Mouse (Mus musculus): Measurements from ENCODE around the gene Insr. TPM values are rescaled to one million over a fixed set of nuclear protein-coding genes. Genes with fewer than 3 reads are reported as not detected.

Insr gene
- total RNA-seq, 1 experiment from 2014 or later, result 14.8 TPM

DNA sequence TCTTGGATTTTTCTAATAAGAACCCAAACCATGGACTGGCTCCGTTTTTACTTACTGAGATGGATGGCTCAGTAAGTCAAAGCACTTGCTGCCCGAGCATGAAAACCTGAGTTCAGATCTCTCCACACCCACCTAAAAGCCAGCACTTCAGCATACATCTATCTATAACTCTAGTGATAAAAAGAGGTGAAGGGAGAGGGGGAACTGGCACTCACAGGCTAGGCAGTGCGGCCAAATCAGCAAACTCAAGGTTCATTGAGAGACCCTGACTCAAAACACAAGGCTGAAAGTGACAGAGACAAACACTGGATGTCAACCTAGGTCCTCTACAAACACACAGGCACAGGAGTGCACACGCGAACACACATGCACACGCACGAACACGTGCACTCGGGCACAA lies 2.2 kb downstream of the Insr start:
- no peak for ATAC-seq (replicated peaks; ENCODE audit: low read depth, poor library complexity, severe bottlenecking)

DNA sequence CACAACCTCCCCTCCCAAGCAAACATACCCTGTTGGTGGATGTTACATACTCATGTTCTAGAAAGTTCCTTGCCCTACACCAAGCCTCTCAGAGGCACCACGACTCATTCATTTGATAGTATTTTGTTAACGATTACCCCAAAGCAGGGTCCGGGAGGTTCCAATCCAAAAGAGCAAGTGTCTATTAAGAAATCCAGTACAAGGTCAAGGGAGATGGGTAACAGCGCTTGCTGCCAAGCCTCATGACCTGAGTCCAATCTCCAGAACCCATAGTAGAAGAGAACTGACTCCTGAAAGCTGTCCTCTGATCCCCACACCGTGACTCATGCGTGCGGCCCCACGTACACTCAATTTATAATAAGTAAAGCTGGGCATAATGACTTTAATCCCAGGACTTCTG lies 3.4 kb downstream of the Insr start:
- ATAC-seq (replicated peaks; ENCODE audit: low read depth, poor library complexity, severe bottlenecking), result no peak

DNA sequence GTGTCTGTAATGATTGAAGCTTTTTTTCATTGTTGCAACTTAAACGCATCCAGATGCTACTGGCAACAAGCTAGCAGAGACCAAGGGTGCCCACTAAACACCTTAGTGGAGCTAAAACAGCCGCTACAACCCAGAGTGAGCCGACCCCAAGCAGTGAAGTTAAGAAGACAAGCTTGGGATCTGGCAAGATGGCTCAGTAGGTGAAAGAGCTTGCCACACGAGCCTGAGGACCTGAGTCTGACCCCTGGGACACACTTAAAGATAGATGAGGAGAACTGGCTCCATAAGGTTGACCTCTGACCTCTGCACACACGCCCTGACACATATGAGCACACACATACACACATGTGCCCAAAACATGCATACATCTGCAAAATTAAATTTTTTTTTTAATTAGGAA lies 4.2 kb downstream of the Insr start:
- no peak for ATAC-seq (replicated peaks; ENCODE audit: low read depth, poor library complexity, severe bottlenecking)

DNA sequence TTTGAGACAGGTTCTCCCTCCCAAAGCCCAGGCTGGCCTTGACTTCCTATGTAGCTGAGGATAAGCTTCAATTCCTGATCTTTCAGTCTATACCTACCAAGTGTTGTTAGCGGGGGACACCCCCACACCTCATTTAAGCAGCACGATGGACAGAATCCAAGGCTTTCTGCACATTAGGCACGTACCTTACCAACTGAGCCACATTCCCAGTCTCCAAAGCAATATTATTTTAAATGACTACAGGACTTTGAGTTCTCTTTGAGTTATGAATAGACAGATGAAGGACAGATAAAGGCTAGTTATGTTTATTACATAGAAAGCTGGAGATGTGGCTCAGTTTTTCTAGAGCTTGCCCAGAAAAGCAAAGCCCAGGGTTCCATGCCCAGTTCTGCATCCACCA lies 5.6 kb downstream of the Insr start:
- no peak for ATAC-seq (replicated peaks; ENCODE audit: low read depth, poor library complexity, severe bottlenecking)

DNA sequence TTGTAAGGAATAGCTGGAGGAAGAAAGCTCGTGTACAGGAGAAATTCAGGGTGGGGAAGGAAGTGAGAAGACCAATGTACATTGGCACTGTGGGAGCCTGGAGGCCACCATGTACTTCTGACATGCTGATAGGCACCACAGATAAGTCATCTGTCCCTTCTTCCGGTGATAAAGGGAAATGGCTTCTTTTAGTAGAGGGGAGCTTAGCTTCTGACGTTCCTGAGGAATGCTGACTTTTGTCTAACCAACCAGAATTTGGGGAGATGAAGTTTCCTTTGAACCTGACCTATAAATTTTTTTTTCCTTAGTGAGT lies 12.0 kb downstream of the Insr start:
- ATAC-seq (replicated peaks; ENCODE audit: low read depth, poor library complexity, severe bottlenecking), result peak; percentile 60

DNA sequence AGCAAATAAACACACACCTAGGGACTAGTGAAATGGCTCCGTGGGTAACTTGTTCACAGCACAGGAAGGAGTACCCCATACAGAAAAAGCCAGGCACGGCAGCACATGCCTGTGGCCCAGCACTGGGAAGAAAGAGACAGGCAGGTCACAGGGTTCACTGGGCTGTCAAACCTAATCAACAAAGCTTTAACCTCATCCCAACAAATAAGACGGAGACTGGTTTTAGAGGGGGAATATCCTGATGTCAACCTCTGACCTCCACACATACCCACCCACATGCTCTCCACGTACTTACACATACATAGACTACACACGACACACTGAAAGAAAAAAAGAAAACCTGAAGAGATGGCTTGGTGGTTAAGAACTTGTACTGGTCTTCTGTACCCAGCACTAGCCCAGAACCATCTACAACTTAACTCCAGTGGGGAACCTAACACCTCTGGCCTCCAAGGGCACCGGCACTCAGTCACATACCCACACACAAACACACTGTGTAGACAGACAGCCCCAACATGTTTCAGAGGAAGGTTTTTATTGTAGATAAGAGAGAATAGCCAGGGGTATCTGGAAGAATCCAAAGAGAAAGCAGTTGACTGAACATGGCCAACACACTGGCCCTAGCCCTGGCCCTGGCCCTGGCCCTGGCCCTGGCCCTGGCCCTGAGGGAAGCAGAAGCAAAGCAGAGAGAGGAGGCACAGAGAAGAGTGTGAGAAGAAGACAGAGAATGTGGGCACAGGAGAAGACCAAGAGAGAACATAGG lies 12.6 kb downstream of the Insr start:
- peak; percentile 30 for ATAC-seq (replicated peaks; ENCODE audit: low read depth, poor library complexity, severe bottlenecking)

DNA sequence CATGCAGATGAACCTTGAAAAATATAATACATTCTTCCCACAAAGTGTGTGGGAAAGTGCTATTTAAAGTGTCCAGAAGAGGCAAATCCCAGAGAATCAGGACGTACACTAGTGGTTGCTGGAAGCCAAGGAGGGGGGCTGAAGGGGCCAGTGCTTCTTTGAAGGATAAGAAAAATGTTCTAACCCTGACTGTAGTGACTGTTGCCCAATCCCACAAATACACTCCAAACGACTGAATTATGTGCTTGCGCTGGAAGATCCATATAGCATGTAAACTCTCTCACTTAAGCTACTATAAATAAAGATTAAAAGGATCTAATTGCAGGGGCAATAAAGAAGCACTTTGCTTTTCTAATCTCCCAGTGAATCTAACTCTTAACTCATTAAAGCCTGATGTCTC lies 14.2 kb downstream of the Insr start:
- ATAC-seq (replicated peaks; ENCODE audit: low read depth, poor library complexity, severe bottlenecking), result no peak

DNA sequence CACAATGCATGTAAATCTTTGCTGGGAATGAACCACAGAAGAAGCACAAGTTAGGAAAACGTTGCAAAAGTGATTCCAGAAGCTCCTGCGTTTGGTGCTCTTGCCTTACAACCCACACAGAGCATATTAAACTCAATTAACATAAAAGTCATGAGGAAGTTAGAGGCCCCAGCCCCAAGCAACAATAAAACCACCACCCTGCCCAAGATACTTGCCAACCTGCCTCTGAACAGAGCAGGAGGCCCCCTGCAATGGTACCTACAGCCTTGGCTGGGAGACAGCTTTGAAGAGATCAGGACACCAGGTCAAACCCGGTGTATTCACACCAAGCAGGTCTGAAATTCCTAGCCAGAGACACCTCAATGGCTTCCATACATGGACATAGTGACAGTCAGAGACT lies 16.6 kb downstream of the Insr start:
- no peak for ATAC-seq (replicated peaks; ENCODE audit: low read depth, poor library complexity, severe bottlenecking)

DNA sequence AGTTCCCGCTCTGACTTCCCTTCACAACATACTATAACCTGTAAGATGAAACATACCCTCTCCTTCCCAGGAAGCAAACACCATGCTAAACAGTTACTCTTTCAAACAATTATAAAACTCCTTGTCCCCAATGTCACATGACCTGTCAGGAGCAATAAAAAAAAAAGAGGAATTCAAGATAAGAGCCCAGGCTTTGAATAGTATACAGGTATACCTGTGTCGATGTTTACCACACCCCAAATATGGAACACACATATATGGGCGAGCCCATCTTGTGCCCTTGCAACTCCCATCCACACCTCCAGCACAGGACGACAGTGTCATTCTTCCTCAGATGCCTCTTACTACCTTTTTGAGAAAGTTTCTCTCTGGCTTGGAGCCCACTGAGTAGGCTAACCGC lies 18.3 kb downstream of the Insr start:
- ATAC-seq (replicated peaks; ENCODE audit: low read depth, poor library complexity, severe bottlenecking), result no peak

DNA sequence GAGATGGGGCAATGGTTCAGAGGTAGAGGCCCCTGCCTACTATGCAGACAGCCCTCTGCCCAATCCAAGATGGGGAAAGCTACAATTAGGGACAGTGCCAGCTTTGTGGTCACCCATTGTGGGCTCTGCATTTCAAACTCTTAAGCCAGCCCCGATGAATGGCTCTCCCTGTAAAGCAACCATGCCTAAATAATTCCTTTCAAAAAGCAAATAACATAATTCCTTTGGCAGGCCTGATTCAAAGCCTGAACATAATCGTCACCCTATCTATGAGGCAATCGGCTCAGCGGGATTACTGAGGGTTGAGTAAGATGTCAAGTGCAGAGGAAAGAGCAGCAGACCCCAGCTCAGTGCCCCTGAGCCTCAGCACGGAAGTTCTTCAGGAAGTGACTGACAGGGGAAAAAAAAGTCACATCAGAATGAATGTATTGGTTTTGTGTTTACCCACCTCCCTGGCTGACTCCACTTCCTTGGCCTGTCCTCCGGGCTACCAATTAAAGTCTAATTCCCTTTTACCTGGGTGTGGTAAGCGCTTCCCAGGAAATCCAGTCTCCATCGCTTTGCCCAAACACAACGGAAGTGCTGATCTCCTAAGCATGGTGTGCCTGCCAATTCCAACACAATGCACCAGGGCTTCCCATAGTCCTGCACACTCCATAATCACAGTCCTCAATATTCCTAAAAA lies 19.1 kb downstream of the Insr start:
- peak; percentile 84 for ATAC-seq (replicated peaks; ENCODE audit: low read depth, poor library complexity, severe bottlenecking)

DNA sequence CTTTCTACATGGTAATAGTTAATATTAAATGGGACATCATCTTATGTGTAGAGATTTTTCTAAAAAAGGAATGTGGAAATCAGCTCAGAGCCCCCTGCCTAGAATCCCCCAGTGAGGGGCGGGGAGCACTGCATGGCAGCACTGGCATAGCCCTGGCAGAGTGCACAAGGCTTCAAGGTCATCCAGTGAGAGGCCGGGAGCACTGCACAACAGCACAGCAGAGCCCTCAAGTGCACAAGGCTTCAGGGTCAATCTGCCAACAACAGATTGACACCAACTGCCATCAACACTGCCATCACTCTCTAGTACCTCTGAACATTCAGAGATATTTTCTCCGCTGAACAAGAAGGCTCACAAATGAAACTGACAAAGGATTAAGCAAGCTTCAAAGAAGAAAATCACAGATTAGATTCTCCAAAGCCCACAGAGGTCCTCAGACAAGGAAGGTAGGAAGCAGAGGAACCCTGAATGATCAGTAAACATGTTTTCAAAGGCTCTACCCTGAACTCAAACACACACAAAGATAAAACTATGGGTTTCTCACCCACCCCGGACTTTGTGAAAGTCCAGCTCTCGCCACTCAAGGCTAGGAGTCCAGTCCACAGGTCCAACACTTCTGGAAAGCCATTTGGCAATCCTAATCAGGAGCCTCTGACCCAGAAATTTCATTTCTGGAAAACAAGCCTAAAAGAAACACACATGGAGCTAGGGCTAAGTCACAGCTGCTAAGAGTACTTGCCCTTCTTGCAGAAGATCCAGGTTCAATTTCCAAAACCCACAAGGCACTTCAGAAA lies 23.1 kb downstream of the Insr start:
- no peak for ATAC-seq (replicated peaks; ENCODE audit: low read depth, poor library complexity, severe bottlenecking)

DNA sequence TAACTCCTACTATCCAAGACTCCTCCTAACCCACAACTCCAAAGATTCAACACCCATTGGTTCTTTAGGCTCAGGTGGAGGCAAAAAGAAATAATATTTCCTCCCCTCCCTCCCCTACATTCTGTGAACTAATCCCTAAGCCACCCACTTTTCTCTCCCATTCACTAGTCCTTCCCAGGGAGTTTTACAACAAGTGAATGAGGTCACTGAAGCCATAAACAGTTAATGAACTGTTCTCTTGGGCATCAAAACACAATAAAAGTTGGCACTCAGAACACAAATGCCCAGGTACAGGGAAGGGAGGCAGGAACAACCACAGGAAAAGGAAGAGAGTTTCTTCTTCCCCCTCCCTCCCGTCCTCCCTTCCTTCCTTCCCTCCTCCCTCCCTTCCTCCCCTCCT lies 24.1 kb downstream of the Insr start:
- ATAC-seq (replicated peaks; ENCODE audit: low read depth, poor library complexity, severe bottlenecking), result no peak

DNA sequence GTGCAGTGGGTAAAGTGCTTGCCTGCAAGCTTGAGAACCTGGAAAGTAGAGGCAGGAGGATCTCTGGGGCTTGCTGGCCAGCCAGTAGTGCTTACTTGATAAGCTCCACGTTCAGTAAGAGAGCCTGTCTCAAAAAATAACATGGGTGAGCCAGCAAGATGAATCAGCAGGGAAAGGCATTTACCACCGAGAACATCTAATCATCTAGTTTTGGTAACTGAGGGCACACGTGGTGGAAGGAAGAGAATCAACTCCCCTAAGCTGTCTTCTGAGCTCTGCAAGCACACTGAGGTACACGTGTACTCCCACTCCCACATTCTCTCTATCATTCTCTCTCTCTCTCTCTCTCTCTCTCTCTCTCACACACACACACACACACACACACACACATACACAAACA lies 26.2 kb downstream of the Insr start:
- ATAC-seq (replicated peaks; ENCODE audit: low read depth, poor library complexity, severe bottlenecking), result no peak

DNA sequence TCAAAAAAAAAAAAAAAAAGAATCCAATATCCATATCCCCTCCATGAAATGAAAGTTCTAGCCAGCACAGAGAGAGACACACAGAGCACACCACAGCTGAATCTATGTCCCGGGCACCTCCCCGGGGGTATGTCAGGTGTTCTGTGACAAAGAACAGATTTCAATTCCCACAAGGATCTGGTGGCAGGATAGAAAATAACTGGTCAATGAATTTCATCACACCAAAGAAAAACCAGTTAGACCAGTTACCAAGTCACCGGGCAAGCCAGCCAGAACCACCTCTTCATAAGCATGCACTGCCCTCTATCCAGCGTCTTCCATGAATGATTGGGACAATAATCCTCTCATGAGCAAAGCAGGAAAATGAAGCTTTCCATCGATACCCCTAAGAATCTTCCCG lies 26.8 kb downstream of the Insr start:
- no peak for ATAC-seq (replicated peaks; ENCODE audit: low read depth, poor library complexity, severe bottlenecking)

DNA sequence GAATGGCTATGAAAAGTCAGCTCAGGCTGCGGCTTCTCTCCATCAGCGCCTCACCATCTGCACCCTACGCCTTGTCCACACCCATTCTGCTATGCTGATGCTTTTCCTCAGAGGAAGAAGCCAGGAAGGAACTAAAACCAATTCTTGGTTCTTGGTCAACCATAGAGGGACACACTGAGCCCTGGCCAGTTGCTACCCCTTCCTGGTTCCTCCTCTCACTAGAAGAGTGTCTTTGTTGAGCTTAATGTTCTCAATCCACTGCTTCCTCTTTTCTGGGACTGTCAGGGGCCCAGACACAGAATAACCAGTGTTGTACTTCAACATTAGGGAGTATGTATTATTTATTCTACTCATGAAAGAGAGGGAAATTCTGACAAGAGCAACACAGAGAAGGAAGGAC lies 28.3 kb downstream of the Insr start:
- ATAC-seq (replicated peaks; ENCODE audit: low read depth, poor library complexity, severe bottlenecking), result peak; percentile 85

DNA sequence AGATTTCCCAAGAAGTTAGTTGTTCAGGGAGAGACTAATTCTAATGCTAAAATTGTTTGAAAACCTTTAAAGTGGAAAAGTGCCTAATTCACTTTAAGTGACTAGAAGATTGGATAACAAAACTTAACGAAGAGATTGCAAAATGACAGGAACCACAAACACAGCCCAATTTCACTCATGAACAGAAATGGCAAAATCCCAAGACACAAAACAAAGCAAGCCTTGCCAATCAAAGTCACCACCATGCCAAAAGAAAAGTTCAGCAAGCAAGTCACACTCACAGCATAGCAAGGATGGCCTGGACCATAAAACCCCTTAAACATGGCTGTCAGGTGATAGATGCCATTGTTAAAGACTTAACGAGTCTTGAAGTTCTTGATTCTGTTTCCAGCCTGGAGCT lies 29.5 kb downstream of the Insr start:
- no peak for ATAC-seq (replicated peaks; ENCODE audit: low read depth, poor library complexity, severe bottlenecking)

DNA sequence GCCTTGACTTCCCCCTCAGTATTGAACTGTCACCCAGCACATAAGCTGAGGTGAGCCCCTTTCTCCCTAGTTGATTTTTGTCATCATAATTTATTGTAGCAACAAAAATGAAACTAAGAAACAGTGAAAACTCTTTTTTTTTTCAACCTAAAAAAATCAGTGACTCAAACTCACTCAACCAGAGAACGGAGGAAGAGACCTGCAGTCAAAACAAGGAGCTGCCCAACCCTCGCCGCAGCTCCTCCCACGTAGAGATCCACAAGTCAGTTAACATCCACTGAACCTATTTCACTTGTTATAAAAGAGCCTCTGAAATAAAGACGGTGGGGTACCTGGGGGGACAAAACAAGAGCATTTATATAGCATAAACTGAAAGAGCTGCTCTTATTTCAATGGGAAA lies 30.7 kb downstream of the Insr start:
- no peak for ATAC-seq (replicated peaks; ENCODE audit: low read depth, poor library complexity, severe bottlenecking)

DNA sequence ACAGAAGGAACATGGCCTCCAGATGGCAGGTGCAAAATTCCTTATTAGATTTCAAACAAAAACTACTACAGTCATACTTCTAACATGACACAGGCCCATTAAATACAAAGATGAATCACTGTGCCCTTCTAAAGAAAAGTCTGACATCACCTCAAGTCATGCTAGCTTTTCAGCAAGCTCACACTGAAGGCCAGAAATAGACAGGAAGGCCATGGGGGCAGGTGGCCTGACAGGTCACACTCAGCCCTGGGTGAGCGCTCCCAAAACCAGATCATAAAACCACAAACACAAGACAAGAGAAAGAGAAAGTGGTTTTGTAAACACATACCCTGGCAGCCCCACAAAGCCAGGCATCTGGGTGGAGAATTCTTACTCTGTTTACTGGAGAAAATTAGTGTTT lies 32.3 kb downstream of the Insr start:
- ATAC-seq (replicated peaks; ENCODE audit: low read depth, poor library complexity, severe bottlenecking), result peak; percentile 59

DNA sequence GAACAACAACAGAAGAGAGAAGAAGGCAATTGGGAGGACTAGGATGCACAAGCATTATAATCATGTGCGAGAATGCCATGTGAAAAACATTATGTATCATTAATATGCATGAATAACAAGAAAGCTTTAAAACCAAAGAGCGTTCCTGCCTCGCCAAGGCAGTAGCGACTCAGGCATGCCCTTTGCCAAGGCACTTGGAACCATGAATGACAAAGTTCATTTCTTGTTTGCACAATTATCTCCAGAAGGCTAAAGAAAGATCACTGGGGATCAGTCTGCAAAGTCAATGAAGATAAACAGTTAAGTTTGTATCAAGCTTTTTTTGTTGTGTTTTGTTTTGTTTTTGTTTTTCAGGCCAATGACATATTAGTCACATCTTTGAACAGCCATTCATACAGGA lies 36.2 kb downstream of the Insr start:
- no peak for ATAC-seq (replicated peaks; ENCODE audit: low read depth, poor library complexity, severe bottlenecking)

DNA sequence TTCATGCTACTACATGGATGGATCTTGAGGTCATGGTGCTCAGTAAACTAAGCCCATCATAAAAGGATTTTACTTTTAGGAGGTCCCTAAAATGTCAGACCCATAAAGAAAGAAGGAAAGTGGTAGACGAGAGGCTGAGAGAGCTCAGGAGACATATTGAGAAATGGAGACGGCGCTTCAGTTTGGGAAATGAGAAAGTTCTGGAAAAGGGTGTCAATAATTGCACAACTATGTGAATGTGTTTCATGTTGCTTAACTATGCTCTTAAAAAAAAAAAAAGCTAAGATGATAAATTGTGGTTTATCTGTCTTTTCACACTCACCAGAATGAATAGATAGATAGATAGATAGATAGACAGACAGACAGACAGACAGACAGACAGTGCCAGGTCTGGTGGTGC lies 38.7 kb downstream of the Insr start:
- no peak for ATAC-seq (replicated peaks; ENCODE audit: low read depth, poor library complexity, severe bottlenecking)

DNA sequence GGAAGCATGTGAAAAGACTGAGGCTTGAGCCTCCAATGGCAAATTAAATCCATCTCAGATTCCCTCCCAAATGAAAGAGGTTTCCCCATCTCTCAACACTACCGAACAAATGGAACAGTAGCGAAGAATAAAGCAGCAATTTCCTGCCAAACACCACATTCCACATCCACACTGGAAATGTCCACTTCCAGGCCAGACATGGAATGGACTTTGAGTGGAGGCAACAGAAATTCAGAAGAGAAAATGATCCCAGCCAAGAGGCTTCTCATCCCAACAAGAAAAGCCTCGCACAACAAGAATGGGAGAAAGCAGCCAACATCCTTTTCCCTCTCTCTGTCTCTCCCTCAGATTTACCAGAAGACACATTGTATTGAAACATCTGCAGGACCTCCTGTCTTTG lies 39.8 kb downstream of the Insr start:
- ATAC-seq (replicated peaks; ENCODE audit: low read depth, poor library complexity, severe bottlenecking), result no peak
